Mouse (Mus musculus) myocyte (in vitro differentiated cells): Measurements from ENCODE around the gene Ppp1r15a. TPM values are rescaled to one million over a fixed set of nuclear protein-coding genes. Genes with fewer than 3 reads are reported as not detected.
"Not testable (repeated sequence)": the region's sequence is repeated elsewhere in the genome, so short reads cannot be mapped to it uniquely, and the experiment has no call there.

Experiments
- H3K27me3 ChIP-seq: one replicate; pipeline ENCODE4 v1.6.1; 2011; ENCODE audit not compliant: control insufficient read depth, insufficient read depth, insufficient read length
- H3K36me3 ChIP-seq: one replicate; pipeline ENCODE4 v1.6.1; 2011; ENCODE audit not compliant: control insufficient read depth, insufficient read depth
- H3K4me2 ChIP-seq: one replicate; pipeline ENCODE4 v1.6.1; 2011; ENCODE audit warnings: low read depth, control low read depth
- H3K4me3 ChIP-seq: one replicate; pipeline ENCODE4 v1.5.1; 2011; ENCODE audit warnings: mild to moderate bottlenecking, control low read depth, moderate library complexity
- H3K79me2 ChIP-seq: one replicate; pipeline ENCODE4 v1.6.1; 2011; ENCODE audit not compliant: control insufficient read depth, insufficient read depth
- H3ac ChIP-seq: one replicate; pipeline ENCODE4 v1.6.1; 2011; ENCODE audit not compliant: control insufficient read depth, insufficient read length
- CEBPB ChIP-seq: IDR thresholded peaks from 2 replicates; pipeline ENCODE4 v1.6.1; 2011; ENCODE audit warnings: mild to moderate bottlenecking, moderate library complexity; ENCODE audit not compliant: poor library complexity, insufficient read depth, severe bottlenecking
- E2F4 ChIP-seq: IDR thresholded peaks from one replicate; pipeline ENCODE4 v1.6.1; 2011; ENCODE audit warnings: mild to moderate bottlenecking, control low read depth, moderate library complexity; ENCODE audit not compliant: insufficient read depth
- MAX ChIP-seq: IDR thresholded peaks from one replicate; pipeline ENCODE4 v1.6.1; 2011; ENCODE audit warnings: low read depth, mild to moderate bottlenecking, control low read depth
- MYOD1 ChIP-seq, 3 experiments: IDR thresholded peaks; one replicate each; pipeline ENCODE4 v1.6.1; 2011; ENCODE audit warnings: control low read depth in 2 of 3, low read depth in 2 of 3, mild to moderate bottlenecking in 2 of 3, moderate library complexity in 1 of 3; ENCODE audit not compliant: insufficient read length in 2 of 3, control insufficient read depth in 1 of 3
- MYOG ChIP-seq, 3 experiments: IDR thresholded peaks; one replicate each; pipeline ENCODE4 v1.6.1; 2011; ENCODE audit warnings: control low read depth in 2 of 3, low read depth in 2 of 3, mild to moderate bottlenecking in 2 of 3; ENCODE audit not compliant: insufficient read length in 2 of 3, control insufficient read depth in 1 of 3, insufficient read depth in 1 of 3
- POLR2A ChIP-seq: IDR thresholded peaks from one replicate; pipeline ENCODE4 v1.6.1; 2011; ENCODE audit warnings: low read depth, mild to moderate bottlenecking, control low read depth, moderate library complexity; ENCODE audit not compliant: insufficient read length
- POLR2AphosphoS2 ChIP-seq: IDR thresholded peaks from one replicate; pipeline ENCODE4 v1.6.1; 2011; ENCODE audit warnings: low read depth, control low read depth; ENCODE audit not compliant: insufficient read length
- REST ChIP-seq: IDR thresholded peaks from one replicate; pipeline ENCODE4 v1.6.1; 2011; ENCODE audit warnings: mild to moderate bottlenecking, control low read depth, moderate library complexity; ENCODE audit not compliant: insufficient read depth, insufficient read length
- SRF ChIP-seq: IDR thresholded peaks from one replicate; pipeline ENCODE4 v1.6.1; 2011; ENCODE audit warnings: low read depth; ENCODE audit not compliant: control insufficient read depth, insufficient read length
- TCF12 ChIP-seq: IDR thresholded peaks from one replicate; pipeline ENCODE4 v1.6.1; 2011; ENCODE audit warnings: mild to moderate bottlenecking, control low read depth; ENCODE audit not compliant: poor library complexity, insufficient read depth, severe bottlenecking
- TCF3 ChIP-seq: IDR thresholded peaks from one replicate; pipeline ENCODE4 v1.6.1; 2011; ENCODE audit warnings: low read depth, control low read depth; ENCODE audit not compliant: insufficient read length
- USF1 ChIP-seq: IDR thresholded peaks from one replicate; pipeline ENCODE4 v1.6.1; 2011; ENCODE audit warnings: low read depth, mild to moderate bottlenecking, control low read depth, moderate library complexity
- polyA plus RNA-seq: library from polyadenylated mRNA; unstranded; fragments of >200 nt; fragmentation: generic; extraction: Trizol; gene quantifications from one replicate; pipeline ENCODE4 v1.2.1, GENCODE M21; 2012; ENCODE audit warnings: missing spikeins

Gene Ppp1r15a
- polyA plus RNA-seq, 1 experiment: 306 TPM

GRCm38 (mm10) chr7:45486761-45487415 lies 39.2 kb downstream of the Ppp1r15a start, which contains the start of gene Gm45808:
TSS of gene Gm45808 (minus strand) at chr7:45486811.
- Histone ChIP-seq H3ac (no peak within 1 kb of the TSS), H3K4me3 (no peak within 1 kb of the TSS), H3K4me2 (no peak within 1 kb of the TSS), H3K79me2 (no peaks in the 10 kb centered on the region), H3K36me3 (no peaks in the 10 kb centered on the region), H3K27me3 (no peaks in the 10 kb centered on the region)
- TF ChIP-seq E2F4: no peak
- TF ChIP-seq CEBPB: no peak
- no peak for TF ChIP-seq TCF3
- no peak for TF ChIP-seq POLR2AphosphoS2
- TF ChIP-seq SRF: no peak
- no peak for TF ChIP-seq POLR2A
- TF ChIP-seq MYOG (IDR thresholded peaks at IDR 0.05; ENCODE audit: control insufficient read depth in 1 of 3, insufficient read depth in 1 of 3, insufficient read length in 2 of 3, low read depth in 2 of 3): no peak
- no peak for TF ChIP-seq USF1
- TF ChIP-seq MAX: no peak
- TF ChIP-seq MYOD1 (IDR thresholded peaks at IDR 0.05; ENCODE audit: control insufficient read depth in 1 of 3, insufficient read length in 2 of 3, low read depth in 2 of 3): no peak
- TF ChIP-seq TCF12: no peak
- TF ChIP-seq REST: no peak

- Histone ChIP-seq H3K79me2 (no peaks in the 10 kb centered on the region), H3K4me2 (no peak overlapping the region), H3K4me3 (no peak overlapping the region), H3ac (no peak overlapping the region), H3K36me3 (no peaks in the 10 kb centered on the region), H3K27me3 (no peaks in the 10 kb centered on the region)
- TF ChIP-seq CEBPB (no peak), POLR2AphosphoS2 (no peak), TCF3 (no peak), MYOD1 (IDR thresholded peaks at IDR 0.05; ENCODE audit: control insufficient read depth in 1 of 3, insufficient read length in 2 of 3, low read depth in 2 of 3) (no peak), MAX (no peak), MYOG (IDR thresholded peaks at IDR 0.05; ENCODE audit: control insufficient read depth in 1 of 3, insufficient read depth in 1 of 3, insufficient read length in 2 of 3, low read depth in 2 of 3) (no peak), USF1 (no peak), REST (no peak), E2F4 (no peak), SRF (no peak), TCF12 (no peak), POLR2A (no peak)
Measured at GRCm38 (mm10) chr7:45486158-45486557, 39.9 kb downstream of the Ppp1r15a start.

GRCm38 (mm10) chr7:45484985-45485384 lies 41.1 kb downstream of the Ppp1r15a start:
- not testable (repeated sequence) for H3K27me3 ChIP-seq, H3K36me3 ChIP-seq, H3ac ChIP-seq, H3K4me3 ChIP-seq, H3K79me2 ChIP-seq, H3K4me2 ChIP-seq

GRCm38 (mm10) chr7:45482166-45482565 lies 43.9 kb downstream of the Ppp1r15a start:
- Histone ChIP-seq H3K4me2 (no peak overlapping the region), H3ac (no peak overlapping the region)
- TF ChIP-seq MYOD1 (IDR thresholded peaks at IDR 0.05; ENCODE audit: control insufficient read depth in 1 of 3, insufficient read length in 2 of 3, low read depth in 2 of 3) (no peak), E2F4 (no peak), REST (no peak), POLR2AphosphoS2 (no peak), CEBPB (no peak), SRF (no peak), MAX (no peak), MYOG (IDR thresholded peaks at IDR 0.05; ENCODE audit: control insufficient read depth in 1 of 3, insufficient read depth in 1 of 3, insufficient read length in 2 of 3, low read depth in 2 of 3) (no peak), USF1 (no peak), POLR2A (no peak), TCF3 (no peak), TCF12 (no peak)

GRCm38 (mm10) chr7:45481374-45481927 lies 44.6 kb downstream of the Ppp1r15a start, which contains the start of gene Tulp2:
TSS of gene Tulp2 (plus strand) at chr7:45481877.
- no peak within 1 kb of the TSS for H3K4me3 ChIP-seq

More at GRCm38 (mm10) chr7:45482166-45482565, 43.9 kb downstream of the Ppp1r15a start:
- H3K36me3 ChIP-seq: no peaks in the 10 kb centered on the region
- no peaks in the 10 kb centered on the region for H3K27me3 ChIP-seq
- no peak overlapping the region for H3K4me3 ChIP-seq
- H3K79me2 ChIP-seq: no peaks in the 10 kb centered on the region

GRCm38 (mm10) chr7:45480310-45480709 lies 45.8 kb downstream of the Ppp1r15a start:
- not testable (repeated sequence) for H3K79me2 ChIP-seq, H3K4me3 ChIP-seq, H3ac ChIP-seq, H3K36me3 ChIP-seq, H3K27me3 ChIP-seq, H3K4me2 ChIP-seq

More at GRCm38 (mm10) chr7:45481374-45481927, 44.6 kb downstream of the Ppp1r15a start, which contains the start of gene Tulp2:
- TF ChIP-seq POLR2AphosphoS2 (no peak), USF1 (peak; percentile 36), TCF3 (no peak)
- Histone ChIP-seq H3K27me3 (no peaks in the 10 kb centered on the region), H3K36me3 (no peaks in the 10 kb centered on the region), H3ac (no peak within 1 kb of the TSS), H3K4me2 (no peak within 1 kb of the TSS), H3K79me2 (no peaks in the 10 kb centered on the region)
